Mouse (Mus musculus) adrenal gland, postnatal 25 days (tissue): Measurements from ENCODE around the gene Thap8. TPM values are rescaled to one million over a fixed set of nuclear protein-coding genes. Genes with fewer than 3 reads are reported as not detected.
"Not testable (repeated sequence)": the region's sequence is repeated elsewhere in the genome, so short reads cannot be mapped to it uniquely, and the experiment has no call there.

ENCODE experiments used
- DNase-seq: peaks from one replicate; pipeline ENCODE4 v3.0.0; 2021; ENCODE audit warnings: mixed read lengths
- long read RNA-seq: library from polyadenylated mRNA; stranded (forward); transcript quantifications from one replicate; pipeline ENCODE4 v2.0.0, GENCODE M21; 2021
- total RNA-seq: library from RNA; stranded (reverse); gene quantifications from 2 replicates; pipeline ENCODE4 v1.2.3, GENCODE M21; 2021

Gene Thap8
- total RNA-seq = 1.2 TPM in 1 of 2 replicates, not detected in the other
- long read RNA-seq = 0 reads

DNA sequence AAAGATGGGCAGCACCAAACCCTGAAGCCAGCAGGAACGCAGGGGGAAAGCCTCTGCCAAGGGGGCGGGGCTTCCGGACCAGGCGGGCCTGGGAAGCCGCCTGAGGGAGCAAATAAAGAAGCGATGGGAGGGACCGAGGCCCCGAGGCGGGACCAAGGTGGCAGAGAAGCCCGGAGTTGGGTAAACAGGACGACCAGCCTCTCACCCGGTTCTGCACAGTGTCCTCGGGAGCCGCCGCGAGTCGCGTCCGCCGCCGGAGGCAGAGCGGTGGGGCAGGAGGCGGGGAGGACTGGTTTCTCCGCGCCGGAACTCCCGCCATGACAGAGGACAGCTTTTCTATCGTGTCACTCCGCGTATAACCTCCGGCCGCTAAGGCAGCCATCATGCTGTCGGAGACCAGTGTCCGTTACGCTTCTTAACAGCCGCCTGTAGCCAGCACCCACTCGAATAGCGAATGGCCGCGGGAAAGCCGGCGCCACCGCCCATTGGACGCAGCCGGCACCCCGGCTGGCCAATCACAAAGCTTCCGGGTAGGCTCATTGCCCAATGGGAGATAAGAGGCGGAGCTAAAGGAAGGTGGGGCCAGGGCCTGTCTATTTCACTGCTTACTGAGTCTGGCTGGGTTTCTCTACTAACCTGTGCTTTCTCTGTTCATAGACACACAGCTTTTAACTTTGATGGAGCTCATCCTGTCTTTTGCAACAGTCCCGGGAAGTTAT, at the start of gene Thap8, which contains the start of gene Wdr62:
Thap8 (plus strand) TSS at position 144 of the 719 bp plus-strand sequence.
Wdr62 (minus strand) TSS at position 469 of the 719 bp plus-strand sequence.
- peak; percentile 90 for DNase-seq

DNA sequence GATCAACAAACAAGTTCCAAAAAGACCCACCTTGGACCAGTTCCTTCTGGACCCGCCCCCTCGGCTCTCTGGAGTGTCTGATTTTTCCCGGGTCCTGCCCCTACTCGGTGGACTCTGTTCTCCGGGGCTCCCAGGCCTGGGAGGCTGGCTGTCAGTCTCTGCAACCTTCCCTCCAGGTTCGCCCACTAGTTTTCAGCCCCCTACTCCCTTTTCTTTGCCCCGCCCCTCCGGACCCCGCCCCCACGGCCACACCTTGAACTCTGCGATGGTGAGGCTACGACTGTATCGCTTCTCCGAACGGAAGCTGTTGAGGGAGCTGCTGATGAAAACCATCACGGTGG, 48.6 kb upstream of the Thap8 start:
- DNase-seq = no peak

DNA sequence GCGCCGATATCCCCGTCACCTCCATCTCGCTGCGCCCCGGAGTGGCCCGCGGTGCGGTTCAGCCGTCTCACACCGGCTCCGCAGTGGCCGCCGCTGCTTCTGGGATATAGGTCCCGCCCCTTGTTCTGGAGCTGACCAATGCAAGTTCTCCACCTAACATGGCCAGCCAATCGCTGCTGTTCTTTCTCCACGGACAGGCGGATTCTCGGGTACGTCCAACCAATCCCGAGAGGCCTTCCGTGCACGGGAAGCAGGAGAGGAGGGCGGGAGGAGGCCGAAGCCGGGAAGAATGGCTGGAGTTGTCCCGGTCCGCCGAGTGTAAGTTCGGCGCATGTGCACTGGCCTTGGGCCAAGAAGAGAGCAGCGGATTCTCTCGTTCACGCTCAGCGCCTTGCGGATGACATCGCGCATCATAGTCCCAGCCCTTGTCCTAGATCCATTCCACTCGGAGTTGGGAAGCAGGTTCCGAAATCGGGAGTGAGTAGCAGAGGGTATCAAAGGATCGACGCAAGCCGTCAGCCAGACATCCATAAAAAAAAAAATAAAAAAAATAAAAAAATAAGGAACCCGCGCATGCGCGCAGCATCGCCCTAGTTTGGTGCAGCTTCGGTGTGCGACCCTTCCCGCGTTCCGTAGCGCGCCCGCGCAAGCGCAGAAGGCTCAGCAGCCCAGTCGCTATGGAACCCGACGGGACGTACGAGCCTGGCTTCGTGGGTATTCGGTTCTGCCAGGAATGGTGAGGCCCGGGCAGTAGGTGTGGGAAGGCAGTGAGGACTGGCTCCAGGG, 48.0 kb upstream of the Thap8 start, which contains the start of the genes Polr2i and Tbcb:
Polr2i (plus strand) TSS at position 280 of the 786 bp plus-strand sequence.
Tbcb (minus strand) TSS at position 604 of the 786 bp plus-strand sequence.
- DNase-seq = peak; percentile 99

DNA sequence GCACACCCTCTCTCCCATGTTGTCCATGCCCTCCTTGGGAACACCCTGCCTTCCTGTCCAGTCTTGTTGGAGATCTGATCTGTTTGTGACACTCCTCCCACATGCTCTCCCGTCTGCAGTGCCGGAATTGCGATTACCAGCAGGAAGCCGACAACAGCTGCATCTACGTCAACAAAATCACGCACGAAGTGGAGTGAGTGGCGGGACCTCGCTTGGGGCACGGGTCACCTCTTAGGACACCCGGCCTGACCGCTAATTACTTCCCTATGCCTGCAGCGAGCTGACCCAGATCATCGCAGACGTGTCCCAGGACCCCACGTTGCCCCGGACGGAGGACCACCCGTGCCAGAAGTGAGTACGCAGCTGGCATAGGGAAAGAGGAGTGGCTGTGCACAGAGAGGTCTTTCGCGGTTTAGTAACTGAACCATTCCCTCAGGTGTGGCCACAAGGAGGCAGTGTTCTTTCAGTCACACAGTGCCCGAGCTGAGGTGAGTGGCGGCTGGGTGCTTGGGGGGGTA, 47.2 kb upstream of the Thap8 start:
- peak; percentile 46 for DNase-seq

DNA sequence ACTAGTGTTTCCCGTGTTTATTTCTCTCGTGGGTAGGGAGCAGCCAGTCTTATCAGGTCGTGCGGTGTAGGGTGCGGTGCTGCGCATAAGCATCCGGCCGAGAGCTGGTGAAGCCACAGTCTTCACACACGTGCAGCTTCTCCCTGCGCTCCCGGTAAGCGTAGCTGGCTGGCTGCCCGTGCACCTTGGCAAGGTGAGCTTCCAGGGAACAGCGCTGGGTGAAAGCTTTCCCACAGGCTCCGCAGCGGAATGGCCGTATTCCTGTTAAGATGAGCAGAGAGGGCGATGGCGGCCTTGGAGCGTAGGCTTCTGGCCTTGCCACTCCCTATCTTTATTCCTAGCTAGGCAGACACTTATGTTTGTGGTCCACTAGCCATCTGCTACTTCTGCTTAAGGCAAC, 46.5 kb upstream of the Thap8 start:
- no peak for DNase-seq

DNA sequence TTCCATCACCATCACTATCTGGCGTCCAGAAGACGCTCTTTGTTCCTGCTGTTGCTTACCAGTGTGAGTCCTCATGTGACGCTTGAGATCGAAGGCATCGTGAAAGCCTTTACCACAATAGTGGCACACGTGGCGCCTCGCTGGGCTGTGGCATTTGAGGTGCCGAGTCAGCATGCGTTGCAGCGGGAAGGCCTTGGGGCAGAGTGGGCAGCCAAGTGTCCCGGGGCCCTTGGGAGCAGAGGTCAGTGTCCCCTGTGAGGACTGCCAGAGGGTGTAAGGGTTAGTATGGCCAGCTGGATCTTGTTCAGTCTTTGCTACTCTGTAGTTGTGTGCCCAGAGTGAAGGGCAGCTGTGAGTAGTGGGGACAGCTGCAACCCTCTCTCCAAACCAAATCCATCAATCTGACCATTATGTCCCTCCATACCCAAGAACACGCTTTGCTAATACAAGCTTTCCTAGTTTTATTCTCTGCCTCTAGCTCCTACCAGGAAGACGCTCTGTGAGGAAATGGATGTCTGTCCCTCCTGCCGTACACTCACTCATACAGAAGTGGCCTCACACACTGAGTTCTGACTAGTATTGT, 45.5 kb upstream of the Thap8 start:
- no peak for DNase-seq

DNA sequence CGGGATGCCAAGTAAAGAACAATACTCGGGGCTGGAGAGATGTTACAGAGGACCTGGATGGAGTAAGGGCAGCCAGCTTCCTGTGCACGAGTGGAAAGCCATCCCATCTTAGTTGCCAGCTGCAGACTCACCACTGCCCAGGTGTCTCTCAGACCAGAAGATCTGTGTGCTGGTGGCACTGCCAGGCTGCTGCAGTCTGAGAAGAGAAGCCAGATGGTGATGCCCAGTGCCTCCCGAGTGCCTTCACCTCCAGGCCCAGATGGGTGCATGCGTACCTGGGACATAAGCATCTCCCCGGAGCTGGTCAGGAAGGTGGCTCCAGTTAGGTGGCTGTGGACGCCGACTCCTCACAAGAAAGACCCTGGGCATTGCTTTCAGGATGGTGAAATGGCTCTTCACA, 44.8 kb upstream of the Thap8 start:
- no peak for DNase-seq

DNA sequence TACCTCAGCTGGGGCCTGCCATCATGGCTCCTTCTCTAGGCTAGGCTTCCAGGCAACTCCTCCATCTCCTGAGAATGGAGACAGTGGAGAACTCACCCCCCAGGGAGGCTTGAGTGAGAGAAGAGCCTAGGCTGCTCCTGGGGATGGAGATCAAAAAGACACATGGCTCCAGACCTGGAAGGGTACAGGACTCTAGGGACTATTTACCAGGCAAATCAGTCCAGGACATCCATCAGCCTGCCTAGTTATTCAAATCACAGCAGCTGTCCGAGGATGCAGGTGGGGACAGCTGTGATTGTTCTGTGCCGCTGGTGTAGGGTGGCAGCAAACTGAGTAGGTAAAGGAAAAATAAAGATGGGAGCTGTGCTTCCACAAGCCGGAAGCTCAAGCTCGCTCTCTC, 44.3 kb upstream of the Thap8 start, which contains the start of gene Ovol3:
Ovol3 (minus strand) TSS at position 101 of the 400 bp plus-strand sequence.
- no peak for DNase-seq

DNA sequence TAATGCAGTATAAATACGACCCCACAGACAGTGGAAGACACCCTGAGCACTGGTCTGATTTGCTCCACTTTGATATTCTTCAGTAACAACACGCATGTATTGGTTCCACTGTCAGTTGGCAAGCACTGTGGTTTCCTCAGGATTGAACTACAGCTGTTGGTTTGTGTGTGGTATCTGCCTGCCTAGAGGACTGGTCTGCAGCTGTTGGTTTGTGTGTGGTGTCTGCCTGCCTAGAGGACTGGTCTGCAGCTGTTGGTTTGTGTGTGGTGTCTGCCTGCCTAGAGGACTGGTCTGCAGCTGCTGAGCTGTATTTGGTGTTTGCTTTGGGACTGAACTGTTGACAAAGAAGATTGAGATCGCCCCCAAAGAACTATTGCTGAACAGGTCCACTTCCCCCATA, 42.5 kb upstream of the Thap8 start:
- DNase-seq = not testable (repeated sequence)

DNA sequence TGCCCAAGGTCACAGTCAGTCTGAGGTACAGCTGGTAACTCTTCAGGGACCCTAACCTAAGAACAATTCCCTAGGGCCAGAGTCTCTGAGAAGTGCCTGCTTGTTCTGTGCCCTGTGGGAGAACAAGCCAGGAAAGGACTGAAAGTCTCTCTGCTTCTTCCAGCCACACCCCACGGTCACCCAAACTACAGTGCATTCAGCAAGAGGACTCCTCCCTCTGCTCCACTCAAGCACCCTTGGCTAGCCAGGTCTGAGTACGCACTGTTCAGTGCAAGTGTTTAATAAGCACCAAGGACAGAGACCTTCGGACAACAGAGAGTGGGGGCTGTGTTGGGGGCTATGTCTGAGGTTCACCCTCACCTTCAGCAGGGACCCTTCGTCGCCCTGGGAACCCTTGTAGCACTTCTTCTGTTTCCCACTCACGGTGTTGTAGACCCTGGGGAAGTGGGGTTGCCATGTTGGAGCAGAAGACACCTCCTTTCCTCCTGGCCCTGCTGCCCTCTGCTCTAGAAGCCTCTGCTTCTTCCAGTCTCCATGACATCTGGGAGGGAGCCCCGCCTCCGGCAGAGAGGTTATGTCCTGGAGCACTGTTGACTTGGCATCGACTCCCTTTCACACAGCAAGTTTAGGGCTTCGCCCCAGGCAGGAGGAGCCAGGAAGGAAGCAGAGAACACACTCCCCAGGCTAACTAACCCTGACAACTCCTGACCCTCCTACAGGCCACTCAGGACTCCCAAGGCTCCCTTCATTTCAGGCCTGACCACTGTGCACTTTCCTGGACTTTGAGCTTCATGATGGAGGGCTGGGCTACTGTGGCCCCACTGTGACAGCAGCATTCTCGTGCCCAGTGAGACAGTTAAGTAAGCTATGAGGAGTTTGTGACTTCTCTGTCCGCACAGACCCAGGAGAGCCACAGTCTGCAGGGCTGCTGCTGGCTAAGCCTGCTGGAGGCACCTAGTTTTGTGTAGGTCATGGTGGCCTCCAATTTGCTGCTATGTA, 27.6 kb upstream of the Thap8 start:
- peak; percentile 27 for DNase-seq

DNA sequence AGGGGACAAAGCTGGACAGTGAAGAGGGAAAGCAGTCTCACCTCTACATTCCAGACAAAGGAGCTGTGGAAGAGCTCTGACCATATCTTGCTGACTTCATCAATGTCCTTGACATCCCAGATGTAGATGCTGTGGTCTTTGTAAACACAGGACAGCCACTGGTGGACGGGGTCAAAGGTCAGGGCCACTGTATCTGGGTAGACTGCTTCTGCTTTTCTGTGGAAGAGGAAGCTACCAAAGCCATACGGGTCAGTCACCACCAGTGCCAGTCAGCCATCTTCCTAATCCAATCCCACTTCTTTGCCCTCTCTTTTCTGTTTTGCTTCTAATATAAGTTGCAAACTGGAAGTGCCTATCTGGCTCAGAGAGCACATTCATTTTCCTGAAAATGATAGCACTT, 14.9 kb upstream of the Thap8 start:
- no peak for DNase-seq

DNA sequence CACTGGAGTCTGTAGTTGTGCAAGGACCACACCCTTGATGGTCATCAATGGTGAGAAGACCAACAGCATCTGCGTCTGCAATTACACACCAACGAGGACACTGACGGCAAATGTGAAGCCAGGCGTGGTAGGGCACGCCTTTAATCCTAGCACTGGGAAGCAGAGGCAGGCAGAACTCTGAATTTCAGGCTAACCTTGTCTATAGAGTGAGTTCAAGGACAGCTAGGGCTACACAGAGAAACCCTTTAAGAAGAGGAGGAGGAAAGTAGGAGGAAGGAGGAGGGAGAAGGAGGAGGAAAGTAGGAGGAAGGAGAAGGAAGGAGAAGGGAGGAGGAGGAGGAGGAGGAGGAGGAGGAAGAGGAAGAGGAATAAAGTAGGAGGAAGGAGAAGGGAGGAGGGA, 14.4 kb upstream of the Thap8 start:
- DNase-seq = no peak

DNA sequence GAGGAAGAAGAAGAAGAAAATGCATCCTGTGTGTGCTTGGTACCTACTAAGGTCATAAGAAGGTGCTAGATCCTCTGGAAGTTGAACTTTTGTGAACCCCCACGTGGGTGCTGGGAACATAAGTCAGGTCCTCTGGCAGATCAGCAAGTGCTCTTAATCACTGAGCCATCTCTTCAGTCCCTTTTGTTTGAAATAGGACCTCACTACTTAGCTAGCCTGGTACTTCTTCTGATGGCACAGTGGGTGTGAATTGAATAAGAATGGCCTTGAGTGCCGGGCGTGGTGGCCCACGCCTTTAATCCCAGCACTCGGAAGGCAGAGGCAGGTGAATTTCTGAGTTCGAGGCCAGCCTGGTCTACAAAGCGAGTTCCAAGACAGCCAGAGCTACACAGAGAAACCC, 14.0 kb upstream of the Thap8 start:
- no peak for DNase-seq

DNA sequence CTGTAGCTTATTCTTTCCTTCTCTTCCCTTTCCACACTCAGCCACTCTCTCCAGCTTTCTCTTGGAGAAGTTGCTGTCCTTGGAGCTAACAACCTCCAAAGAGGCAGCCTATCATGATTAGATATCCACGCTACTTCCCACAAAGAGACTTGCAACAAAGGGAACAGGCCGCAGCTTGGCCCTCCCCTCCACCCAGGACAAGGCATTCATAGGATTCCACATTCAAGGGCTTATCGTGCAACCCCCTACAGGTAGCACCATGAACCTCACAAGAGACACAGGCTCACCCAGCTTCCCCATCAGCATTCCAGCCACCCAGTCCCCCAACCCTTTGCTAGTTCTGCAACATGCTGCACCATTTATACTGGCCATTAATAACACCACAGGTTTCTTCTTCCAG, 13.1 kb upstream of the Thap8 start:
- DNase-seq = no peak

DNA sequence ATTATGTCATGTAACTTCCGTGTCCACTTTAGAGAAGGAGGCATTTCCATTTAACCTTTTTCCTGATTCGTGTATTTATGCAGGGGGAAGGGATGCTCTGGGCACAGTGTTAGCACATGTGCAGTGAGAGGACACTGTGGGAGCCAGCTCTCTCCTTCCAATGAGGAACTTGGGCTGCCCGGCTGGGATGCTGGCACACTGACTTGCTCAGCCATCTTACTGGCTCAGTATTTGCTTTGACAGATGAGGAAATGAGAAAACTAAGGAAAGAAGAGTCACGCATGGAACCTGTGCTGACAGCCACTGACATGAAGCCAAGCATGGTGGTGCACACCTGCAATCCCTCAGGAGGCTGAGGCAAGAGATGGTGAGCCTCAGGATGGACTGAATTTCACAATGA, 10.3 kb upstream of the Thap8 start:
- no peak for DNase-seq

DNA sequence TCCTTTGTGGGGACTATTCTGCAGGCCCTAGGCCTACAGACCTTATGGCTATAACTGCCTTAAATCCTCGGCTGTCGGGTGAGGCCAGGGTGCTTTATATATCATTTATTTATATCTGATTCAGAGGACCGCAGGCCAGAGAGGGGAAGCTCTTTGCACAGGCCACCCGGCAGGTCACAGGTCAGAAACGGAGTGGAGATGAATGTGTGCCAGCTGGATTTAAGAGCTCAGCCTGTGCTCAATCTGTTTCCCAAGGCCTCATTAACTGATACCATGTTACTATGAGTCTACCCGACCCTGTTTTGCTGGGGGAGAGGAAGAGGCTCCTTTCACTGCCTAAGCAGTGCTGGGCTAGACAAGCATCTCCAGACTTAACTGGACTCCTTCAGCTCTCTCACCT, 5.5 kb upstream of the Thap8 start:
- DNase-seq = no peak

DNA sequence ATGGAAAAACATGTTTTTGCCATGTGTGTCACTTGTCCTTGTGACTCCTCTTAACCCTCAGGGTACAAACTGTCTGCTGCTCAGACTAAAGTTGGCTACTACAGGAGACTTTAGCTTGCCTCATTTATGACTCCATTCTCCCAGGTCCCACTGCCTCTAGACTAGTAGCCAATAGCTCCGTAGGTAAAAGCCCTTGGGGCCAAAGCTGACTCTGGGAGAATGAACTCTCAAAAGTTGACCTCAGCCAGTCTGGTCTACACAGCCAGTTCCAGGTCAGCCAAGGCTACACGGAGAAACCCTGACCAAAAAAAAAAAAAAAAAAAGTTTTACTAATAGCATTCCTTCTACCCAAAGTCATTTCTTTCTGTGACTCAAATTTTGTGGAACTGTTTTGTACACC, 983 bp upstream of the Thap8 start:
- no peak for DNase-seq

DNA sequence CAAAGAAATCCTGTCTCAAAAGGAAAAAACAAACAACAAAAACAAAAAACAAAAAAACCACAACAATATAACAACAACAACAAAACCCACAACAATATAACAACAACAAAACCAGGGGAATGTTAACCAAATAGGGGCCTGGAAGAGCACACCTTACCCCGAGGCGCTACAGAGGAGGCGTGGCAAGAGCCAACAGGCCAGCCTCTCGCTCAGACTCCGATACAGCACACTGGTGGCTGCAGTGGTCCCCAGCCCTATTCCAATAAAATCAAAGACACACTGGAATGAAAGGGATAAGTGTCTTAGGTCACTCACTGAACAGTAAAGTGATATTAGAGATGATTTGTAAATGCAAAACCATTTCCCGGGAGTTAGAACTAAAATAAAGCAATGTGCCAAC, 358 bp upstream of the Thap8 start:
- DNase-seq = no peak

DNA sequence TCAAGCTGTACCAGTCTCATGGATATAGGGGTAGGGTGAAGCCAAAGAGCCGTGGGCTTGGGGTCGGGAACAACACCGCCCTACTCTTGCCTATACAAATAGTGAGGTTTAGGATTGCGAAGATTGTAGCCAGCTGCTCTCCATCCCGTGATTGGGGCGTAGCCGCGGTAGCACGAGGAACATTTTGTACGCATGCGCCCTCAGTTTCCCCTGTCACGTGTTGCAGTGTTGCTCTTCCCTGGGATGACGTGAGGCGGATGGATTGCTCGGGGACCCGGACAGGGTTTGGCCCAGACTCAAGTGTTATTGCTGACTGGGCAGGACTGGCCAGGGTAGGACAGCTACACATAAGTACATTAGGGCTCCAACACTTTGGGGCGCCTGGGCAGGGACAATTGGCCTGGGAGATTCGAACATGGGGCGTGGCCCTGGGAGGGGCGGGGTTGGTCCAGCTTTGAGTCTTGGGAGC, 810 bp downstream of the Thap8 start:
- DNase-seq = peak; percentile 78

DNA sequence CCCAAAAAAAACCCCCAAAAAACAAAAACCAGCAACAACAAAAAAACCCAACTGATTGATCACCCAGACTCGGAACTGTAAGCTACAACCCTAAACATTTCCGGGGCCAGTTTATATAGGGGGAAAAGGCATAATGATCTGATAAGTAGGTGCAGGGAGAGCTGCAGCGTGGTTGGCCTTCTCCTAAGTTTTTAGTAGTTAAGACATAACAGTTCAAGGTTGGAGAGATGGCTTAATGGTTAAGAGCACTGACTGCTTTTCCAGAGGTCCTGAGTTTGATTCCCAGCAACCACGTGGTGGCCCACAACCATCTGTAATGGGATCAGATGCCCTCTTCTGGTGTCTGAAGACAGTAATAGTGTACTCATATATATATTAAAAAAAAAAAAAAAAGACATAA, 1.6 kb downstream of the Thap8 start:
- no peak for DNase-seq

DNA sequence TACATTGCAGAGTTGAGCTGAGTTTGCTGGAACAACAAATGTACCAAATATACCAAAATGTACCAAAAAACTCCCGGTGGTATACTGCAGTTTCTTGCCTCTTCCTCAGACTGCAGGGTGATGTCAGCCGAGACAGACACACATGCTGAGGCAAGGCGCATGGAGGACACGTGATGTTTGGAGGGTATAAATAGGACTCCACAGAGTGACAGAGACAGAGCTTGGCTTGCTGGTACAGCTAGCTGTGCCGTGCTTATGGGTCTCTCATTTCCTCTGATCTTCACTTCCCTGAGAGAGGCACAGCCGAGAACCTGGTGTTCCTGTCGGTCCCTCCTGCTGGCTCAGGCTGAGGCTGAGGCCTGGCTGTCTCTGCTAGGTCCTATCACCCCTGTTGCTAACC, 2.8 kb downstream of the Thap8 start:
- DNase-seq = no peak
